ENCODE assay signal across 9 mouse cellular contexts in genomic region chr7:102695358-102696125, GRCm38 (mm10). TPM values are rescaled to one million over a fixed set of nuclear protein-coding genes. Genes with fewer than 3 reads are reported as not detected.
DNase-seq lines count a peak whose midpoint lies in the region; ATAC-seq and TF ChIP-seq lines count a peak whose summit lies in the region.
"Had no signal": no experiment of that assay in that cellular context is flagged by ENCODE, and none has a peak within 500 bp of the region (broad histone marks: within the 10 kb centered on the region; RNA-seq: fewer than 3 reads in every experiment).

Gene Olfr557 (plus strand): TSS chr7:102695910.

- H3K4me3 ChIP-seq in hindbrain, embryonic 10.5 days: no peak within 1 kb of the TSS
- H3K4me3 ChIP-seq in hindbrain, embryonic 13.5 days: no peak within 1 kb of the TSS
- no peak within 1 kb of the TSS for H3K4me3 ChIP-seq in forebrain, embryonic 15.5 days

- no peak within 1 kb of the TSS for H3K9ac ChIP-seq in hindbrain, embryonic 13.5 days
- no peak within 1 kb of the TSS for H3K9ac ChIP-seq in forebrain, embryonic 15.5 days (replicated peaks)

- no peak for ATAC-seq in hindbrain, embryonic 13.5 days (ENCODE audit: low FRiP score)
- ATAC-seq in hematopoietic stem cell, adult 5-6 weeks (replicated peaks in 1 of 2; ENCODE audit: insufficient read depth in 1 of 2, low FRiP score in 2 of 2, low TSS enrichment in 1 of 2, low read depth in 1 of 2, poor library complexity in 2 of 2, severe bottlenecking in 2 of 2): peak; percentile 69 to 77
- ATAC-seq in monocyte, adult 5-6 weeks (replicated peaks; ENCODE audit: insufficient number of reproducible peaks, low FRiP score, low TSS enrichment, poor library complexity, severe bottlenecking): peak; percentile 50; the same call in 1 of the 2 replicates
- no peak for ATAC-seq in forebrain, embryonic 15.5 days (replicated peaks)

- peak; percentile 82; the same call in 1 of the 2 replicates for TF ChIP-seq CTCF in brain, embryonic 14.5 days (IDR thresholded peaks at IDR 0.05; ENCODE audit: borderline replicate concordance, extremely low read depth, insufficient read depth, insufficient read length)

- no peak for TF ChIP-seq POLR2A in brain, embryonic 14.5 days (IDR thresholded peaks at IDR 0.05; ENCODE audit: borderline replicate concordance, extremely low read depth, insufficient read depth, insufficient read length, poor library complexity, severe bottlenecking)

- no peaks in the 10 kb centered on the region for H3K9me3 ChIP-seq in hindbrain, embryonic 10.5 days
- H3K9me3 ChIP-seq in hindbrain, embryonic 13.5 days: no peaks in the 10 kb centered on the region
- no peaks in the 10 kb centered on the region for H3K9me3 ChIP-seq in forebrain, embryonic 15.5 days

- H3K27ac ChIP-seq in hindbrain, embryonic 10.5 days: no peak within 1 kb of the TSS
- H3K27ac ChIP-seq in hindbrain, embryonic 13.5 days: no peak within 1 kb of the TSS
- H3K27ac ChIP-seq in forebrain, embryonic 15.5 days (replicated peaks): no peak within 1 kb of the TSS
- H3K27ac ChIP-seq: macrophage had no signal

- no peaks in the 10 kb centered on the region for H3K36me3 ChIP-seq in hindbrain, embryonic 10.5 days
- H3K36me3 ChIP-seq in hindbrain, embryonic 13.5 days: no peaks in the 10 kb centered on the region
- H3K36me3 ChIP-seq in forebrain, embryonic 15.5 days: no peaks in the 10 kb centered on the region

- no peaks in the 10 kb centered on the region for H3K27me3 ChIP-seq in hindbrain, embryonic 10.5 days (ENCODE audit: insufficient read depth, poor library complexity, severe bottlenecking)
- no peaks in the 10 kb centered on the region for H3K27me3 ChIP-seq in hindbrain, embryonic 13.5 days
- no peaks in the 10 kb centered on the region for H3K27me3 ChIP-seq in forebrain, embryonic 15.5 days

- H3K4me2 ChIP-seq in hindbrain, embryonic 13.5 days: no peak within 1 kb of the TSS
- no peak within 1 kb of the TSS for H3K4me2 ChIP-seq in forebrain, embryonic 15.5 days (replicated peaks)

- no peaks in the 10 kb centered on the region for H3K4me1 ChIP-seq in hindbrain, embryonic 10.5 days (replicated peaks)
- H3K4me1 ChIP-seq in hindbrain, embryonic 13.5 days (replicated peaks): no peaks in the 10 kb centered on the region
- no peaks in the 10 kb centered on the region for H3K4me1 ChIP-seq in forebrain, embryonic 15.5 days

- peak; percentile 12 for DNase-seq in hindbrain, embryonic 10.5 days (ENCODE audit: low spot score)
- DNase-seq in urinary bladder, postnatal 25 days (ENCODE audit: low spot score): peak; percentile 46
- no peak for DNase-seq in urinary bladder, postnatal 36 days (ENCODE audit: low spot score in 2 of 2)
- peak; percentile 48 for DNase-seq in brain, embryonic 14.5 days (ENCODE audit: low read depth)

- WGBS in hindbrain, embryonic 10.5 days: 78% methylated on average over 5 of the region's 5 CpGs
- WGBS in hindbrain, embryonic 13.5 days: 86% methylated on average over 5 of the region's 5 CpGs
- 81% methylated on average over 5 of the region's 5 CpGs for WGBS in forebrain, embryonic 15.5 days

RNA-seq across cellular contexts. Expression of gene Olfr557, which starts in this region (rescaled TPM):
- polyA plus RNA-seq in hindbrain, embryonic 10.5 days (2016; fragmentation: Nextera tagmentation; extraction: Ambion mirVana): not detected in 2 replicates
- polyA plus RNA-seq in hindbrain, embryonic 13.5 days (2015; fragmentation: Nextera tagmentation; extraction: Ambion mirVana): not detected in 2 replicates
- not detected in 2 replicates for polyA plus RNA-seq in brain, embryonic 14.5 days (2012; rRNA removed)
- not detected in 2 replicates for total RNA-seq in hematopoietic stem cell, adult 5-6 weeks (2017)
- not detected in 3 replicates for total RNA-seq in monocyte, adult 5-6 weeks (2017)
- polyA plus RNA-seq in forebrain, embryonic 15.5 days (2015; fragmentation: Nextera tagmentation; extraction: Ambion mirVana): not detected in 2 replicates
- polyA plus RNA-seq: macrophage had no signal

Comparison
In these comparisons a context has a peak if more than half of its experiments do, and no peak if none do; other contexts are left out.
1. Peak in DNase-seq in hindbrain, embryonic 10.5 days; RNA of the gene not detected or under 1 TPM.
2. Peak in DNase-seq in brain, embryonic 14.5 days; RNA of the gene not detected or under 1 TPM.
3. Peak in ATAC-seq in hematopoietic stem cell, adult 5-6 weeks; RNA of the gene not detected or under 1 TPM.
4. Peak in ATAC-seq in monocyte, adult 5-6 weeks; RNA of the gene not detected or under 1 TPM.